ENCODE assay signal across 25 mouse cellular contexts in genomic region chr2:92143932-92144331, GRCm38 (mm10).
A peak's percentile ranks its signal among the peaks of the same experiment; 100 is the strongest.
DNase-seq lines count a peak whose midpoint lies in the region; TF ChIP-seq lines count a peak whose summit lies in the region.
"Had no signal": no experiment of that assay in that cellular context is flagged by ENCODE, and none has a peak within 500 bp of the region (broad histone marks: within the 10 kb centered on the region; RNA-seq: fewer than 3 reads in every experiment).

No protein-coding gene starts in this region.

- H3K27me3 ChIP-seq in E14TG2a.4 (ENCODE audit: insufficient read depth, low read length), result no peaks in the 10 kb centered on the region
- H3K27me3 ChIP-seq: embryonic facial prominence, embryonic 15.5 days; heart, embryonic 13.5 days; hindbrain, embryonic 15.5 days had no signal

- no peak for TF ChIP-seq CTCF in E14TG2a.4 (conservative IDR thresholded peaks at IDR 0.05; ENCODE audit: low read length)

- DNase-seq in ES-CJ7 (ENCODE audit: low read depth, low spot score) (peak; percentile 95), WW6 (ENCODE audit: low read depth, low spot score) (peak; percentile 49)
- no peak for DNase-seq in kidney, adult 11 months
- DNase-seq in embryo, embryonic 10 days (ENCODE audit: low spot score), result no peak
- no peak for DNase-seq in spleen, postnatal 14 days (ENCODE audit: low spot score in 2 of 2)
- DNase-seq: adrenal gland, adult 2 months; adrenal gland, postnatal 14 days; cerebellum, adult 11-12 months; cerebellum, adult 8-10 months; cerebellum, postnatal 10 days; cerebellum, postnatal 36 days; forebrain, postnatal 0 days; gastrocnemius, adult 2 months; gastrocnemius, postnatal 14 days; heart, adult 18-20 months; heart, postnatal 14 days; heart, postnatal 4 days; kidney, adult 8-10 months had no signal

- no peaks in the 10 kb centered on the region for H3K9me3 ChIP-seq in E14TG2a.4 (ENCODE audit: low read length)
- H3K9me3 ChIP-seq: embryonic facial prominence, embryonic 12.5 days; embryonic facial prominence, embryonic 15.5 days; G1E; heart, embryonic 13.5 days; hindbrain, embryonic 12.5 days; hindbrain, embryonic 15.5 days had no signal

- H3K4me1 ChIP-seq in E14TG2a.4 (replicated peaks; ENCODE audit: low read depth, low read length), result peaks cover 90% of the 10 kb centered on the region

- H3K36me3 ChIP-seq in E14TG2a.4 (ENCODE audit: insufficient read depth, low read length), result no peaks in the 10 kb centered on the region
- H3K36me3 ChIP-seq: embryonic facial prominence, embryonic 12.5 days; embryonic facial prominence, embryonic 15.5 days; G1E; heart, embryonic 13.5 days; hindbrain, embryonic 12.5 days; hindbrain, embryonic 15.5 days had no signal

- H3K4me3 ChIP-seq in E14TG2a.4 (replicated peaks; ENCODE audit: low read length), result 0 out of 2 replicates have a peak overlapping the region, but pooled peaks have one; percentile 32
- H3K4me3 ChIP-seq: embryonic facial prominence, embryonic 12.5 days; embryonic facial prominence, embryonic 15.5 days; gastrocnemius, adult 2 months; heart, embryonic 13.5 days; hindbrain, embryonic 12.5 days; hindbrain, embryonic 15.5 days had no signal

Comparison
In these comparisons a context has a peak if more than half of its experiments do, and no peak if none do; other contexts are left out.
1. DNase-seq: peak in ES-CJ7 (single experiment) and WW6 (single experiment); none in kidney, adult 11 months (single experiment), embryo, embryonic 10 days (single experiment) and spleen, postnatal 14 days (0 of 2).